Mouse (Mus musculus) E14TG2a.4 (cell line): Measurements from ENCODE around the gene Arhgap22.

ENCODE experiments used
- H3K27me3 ChIP-seq: 2 replicates; pipeline ENCODE4 v1.6.1; 2014; ENCODE audit warnings: low read length, control low read depth; ENCODE audit not compliant: insufficient read depth
- H3K36me3 ChIP-seq: 2 replicates; pipeline ENCODE4 v1.6.1; 2014; ENCODE audit warnings: low read length, control low read depth; ENCODE audit not compliant: insufficient read depth
- H3K4me1 ChIP-seq: replicated peaks from 2 replicates; pipeline ENCODE4 v1.6.1; 2014; ENCODE audit warnings: low read depth, low read length, control low read depth
- H3K4me3 ChIP-seq: replicated peaks from 2 replicates; pipeline ENCODE4 v1.5.1; 2014; ENCODE audit warnings: mild to moderate bottlenecking, low read length
- H3K9me3 ChIP-seq: 2 replicates; pipeline ENCODE4 v1.6.1; 2014; ENCODE audit warnings: low read length, control low read depth
- CTCF ChIP-seq: conservative IDR thresholded peaks from 2 replicates; pipeline ENCODE4 v1.5.1; 2014; ENCODE audit warnings: low read length
- NANOG ChIP-seq: IDR thresholded peaks from 2 replicates; pipeline ENCODE4 v1.6.1; 2014; ENCODE audit warnings: borderline replicate concordance, low read length, mixed read lengths
- POU5F1 ChIP-seq: IDR thresholded peaks from 2 replicates; pipeline ENCODE4 v1.6.1; 2014; ENCODE audit warnings: low read length, borderline replicate concordance

Arhgap22 gene

GRCm38 (mm10) chr14:33351984-33352722, 138.3 kb downstream of the Arhgap22 start:
- H3K4me1 ChIP-seq: peaks cover 12% of the 10 kb centered on the region
- H3K4me3 ChIP-seq: no peak overlapping the region
- no peaks in the 10 kb centered on the region for H3K9me3 ChIP-seq
- no peak for TF ChIP-seq CTCF
- TF ChIP-seq NANOG: no peak
- no peak for TF ChIP-seq POU5F1
- H3K27me3 ChIP-seq: peaks cover 36% of the 10 kb centered on the region
- H3K36me3 ChIP-seq: no peaks in the 10 kb centered on the region

- no peak for TF ChIP-seq POU5F1
- no peak for TF ChIP-seq NANOG
- TF ChIP-seq CTCF: no peak
- Histone ChIP-seq H3K4me3 (no peak overlapping the region), H3K9me3 (no peaks in the 10 kb centered on the region), H3K27me3 (peaks cover 36% of the 10 kb centered on the region), H3K4me1 (peaks cover 12% of the 10 kb centered on the region), H3K36me3 (no peaks in the 10 kb centered on the region)
Observed at GRCm38 (mm10) chr14:33352890-33353289, 139.1 kb downstream of the Arhgap22 start.

GRCm38 (mm10) chr14:33355276-33355675, 141.4 kb downstream of the Arhgap22 start:
- TF ChIP-seq NANOG (no peak), POU5F1 (no peak), CTCF (no peak)
- no peaks in the 10 kb centered on the region for H3K9me3 ChIP-seq
- H3K4me1 ChIP-seq: peaks cover 12% of the 10 kb centered on the region
- peaks cover 31% of the 10 kb centered on the region for H3K27me3 ChIP-seq
- no peak overlapping the region for H3K4me3 ChIP-seq
- H3K36me3 ChIP-seq: peaks cover 6% of the 10 kb centered on the region; the same call in 1 of the 2 replicates

GRCm38 (mm10) chr14:33357600-33358368, 144.0 kb downstream of the Arhgap22 start:
- Histone ChIP-seq H3K36me3 (peaks cover 6% of the 10 kb centered on the region; the same call in 1 of the 2 replicates), H3K4me1 (peaks cover 9% of the 10 kb centered on the region; the same call in 1 of the 2 replicates), H3K9me3 (no peaks in the 10 kb centered on the region), H3K4me3 (no peak overlapping the region), H3K27me3 (peaks cover 7% of the 10 kb centered on the region)
- no peak for TF ChIP-seq NANOG
- TF ChIP-seq CTCF: no peak
- TF ChIP-seq POU5F1: no peak

- Histone ChIP-seq H3K4me3 (no peak overlapping the region), H3K36me3 (peaks cover 6% of the 10 kb centered on the region; the same call in 1 of the 2 replicates)
Observed at GRCm38 (mm10) chr14:33358891-33359290, 145.1 kb downstream of the Arhgap22 start.

GRCm38 (mm10) chr14:33361546-33361945, 147.7 kb downstream of the Arhgap22 start:
- Histone ChIP-seq H3K27me3 (0 out of 2 replicates have a peak, but pooled peaks cover 4% of the 10 kb centered on the region), H3K4me1 (peaks cover 19% of the 10 kb centered on the region), H3K9me3 (no peaks in the 10 kb centered on the region), H3K36me3 (peaks cover 15% of the 10 kb centered on the region), H3K4me3 (no peak overlapping the region)
- no peak for TF ChIP-seq NANOG
- no peak for TF ChIP-seq POU5F1
- TF ChIP-seq CTCF: no peak

More at GRCm38 (mm10) chr14:33358891-33359290, 145.1 kb downstream of the Arhgap22 start:
- Histone ChIP-seq H3K4me1 (peaks cover 19% of the 10 kb centered on the region), H3K27me3 (no peaks in the 10 kb centered on the region), H3K9me3 (no peaks in the 10 kb centered on the region)
- no peak for TF ChIP-seq POU5F1
- no peak for TF ChIP-seq CTCF
- TF ChIP-seq NANOG: no peak

- Histone ChIP-seq H3K4me1 (peaks cover 19% of the 10 kb centered on the region), H3K9me3 (no peaks in the 10 kb centered on the region), H3K4me3 (no peak overlapping the region; the same call in 1 of the 2 replicates), H3K36me3 (peaks cover 15% of the 10 kb centered on the region), H3K27me3 (0 out of 2 replicates have a peak, but pooled peaks cover 5% of the 10 kb centered on the region)
- TF ChIP-seq NANOG: no peak
- no peak for TF ChIP-seq CTCF
- no peak for TF ChIP-seq POU5F1
Observed at GRCm38 (mm10) chr14:33362122-33362521, 148.3 kb downstream of the Arhgap22 start.

GRCm38 (mm10) chr14:33362807-33363206, 149.0 kb downstream of the Arhgap22 start:
- Histone ChIP-seq H3K27me3 (0 out of 2 replicates have a peak, but pooled peaks cover 5% of the 10 kb centered on the region), H3K36me3 (peaks cover 15% of the 10 kb centered on the region)
- TF ChIP-seq NANOG: no peak
- TF ChIP-seq CTCF: no peak
- no peak for TF ChIP-seq POU5F1

More at GRCm38 (mm10) chr14:33362807-33363206, 149.0 kb downstream of the Arhgap22 start:
- no peaks in the 10 kb centered on the region for H3K9me3 ChIP-seq
- H3K4me3 ChIP-seq: no peak overlapping the region; the same call in 1 of the 2 replicates
- H3K4me1 ChIP-seq: peaks cover 19% of the 10 kb centered on the region
